Mouse (Mus musculus): ENCODE results near the gene Ak2. TPM values are rescaled to one million over a fixed set of nuclear protein-coding genes. Genes with fewer than 3 reads are reported as not detected.
A peak's percentile ranks its signal among the peaks of the same experiment; 100 is the strongest.

Gene Ak2
- 276 and 291 TPM in 2 replicates for polyA plus RNA-seq (2015; fragmentation: Nextera tagmentation; extraction: Ambion mirVana)

GRCm38 (mm10) chr4:128991500-128992008 lies at the start of gene Ak2:
Gene Ak2 (plus strand): TSS chr4:128991958.
- no peak within 1 kb of the TSS for H3K4me3 ChIP-seq (ENCODE audit: low read depth, low read length)
- ATAC-seq = no peak

GRCm38 (mm10) chr4:128942346-128942745 lies 49.4 kb upstream of the Ak2 start:
- Histone ChIP-seq H3K4me1 (ENCODE audit: insufficient read depth) (no peaks in the 10 kb centered on the region), H3K27me3 (ENCODE audit: insufficient read depth, low read length) (no peaks in the 10 kb centered on the region), H3K4me3 (ENCODE audit: low read depth, low read length) (no peak overlapping the region), H3K9ac (replicated peaks) (no peak overlapping the region), H3K9me3 (ENCODE audit: low read length) (no peaks in the 10 kb centered on the region), H3K36me3 (replicated peaks; ENCODE audit: insufficient read depth, low read length) (no peaks in the 10 kb centered on the region), H3K4me2 (ENCODE audit: low read depth, low read length) (no peak overlapping the region), H3K27ac (ENCODE audit: low read depth) (no peak overlapping the region)
- 46% methylated on average over 3 of the region's 3 CpGs for WGBS (ENCODE audit: insufficient replicate concordance)
- no peak for DNase-seq
- TF ChIP-seq EP300 (IDR thresholded peaks at IDR 0.05; ENCODE audit: low read depth) (no peak), CTCF (IDR thresholded peaks at IDR 0.05; ENCODE audit: low read depth) (peak; percentile 42)
- no peak for ATAC-seq

More at GRCm38 (mm10) chr4:128991500-128992008, at the start of gene Ak2:
- H3K9me3 ChIP-seq (ENCODE audit: low read length) = no peaks in the 10 kb centered on the region
- TF ChIP-seq EP300 (IDR thresholded peaks at IDR 0.05; ENCODE audit: low read depth) (no peak), CTCF (IDR thresholded peaks at IDR 0.05; ENCODE audit: low read depth) (no peak)
- no peak within 1 kb of the TSS for H3K9ac ChIP-seq (replicated peaks)
- peak within 1 kb of the TSS; percentile 98 for H3K4me2 ChIP-seq (ENCODE audit: low read depth, low read length)
- no peaks in the 10 kb centered on the region for H3K27me3 ChIP-seq (ENCODE audit: insufficient read depth, low read length)
- DNase-seq = no peak
- H3K4me1 ChIP-seq (ENCODE audit: insufficient read depth) = peaks cover 26% of the 10 kb centered on the region
- H3K36me3 ChIP-seq (replicated peaks; ENCODE audit: insufficient read depth, low read length) = peaks cover 7% of the 10 kb centered on the region; the same call in 1 of the 2 replicates
- WGBS (ENCODE audit: insufficient replicate concordance) = 91% methylated on average over 9 of the region's 9 CpGs
- H3K27ac ChIP-seq (ENCODE audit: low read depth) = peak within 1 kb of the TSS; percentile 50

DNA sequence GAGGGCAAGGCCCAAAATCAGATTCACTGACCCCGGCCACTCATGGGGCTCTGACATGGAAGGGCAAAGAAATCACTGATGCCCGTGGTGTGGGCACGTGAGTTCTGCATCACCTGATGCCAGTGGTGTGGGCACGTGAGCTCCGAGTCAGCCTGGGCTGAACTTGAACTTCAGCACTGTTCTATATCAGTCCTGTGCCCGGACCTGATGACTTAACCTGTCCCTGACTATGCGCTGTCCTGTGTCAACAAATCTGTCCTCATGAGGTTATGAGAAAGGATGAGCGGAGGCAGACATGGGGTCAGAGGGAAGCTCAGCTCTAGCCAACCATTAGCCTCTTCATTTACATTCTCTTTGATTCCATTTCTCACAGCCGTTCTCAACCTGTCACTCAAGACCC lies 45.0 kb upstream of the Ak2 start:
- H3K9me3 ChIP-seq (ENCODE audit: low read length) = no peaks in the 10 kb centered on the region
- no peaks in the 10 kb centered on the region for H3K36me3 ChIP-seq (replicated peaks; ENCODE audit: insufficient read depth, low read length)
- no peak overlapping the region for H3K4me2 ChIP-seq (ENCODE audit: low read depth, low read length)

DNA sequence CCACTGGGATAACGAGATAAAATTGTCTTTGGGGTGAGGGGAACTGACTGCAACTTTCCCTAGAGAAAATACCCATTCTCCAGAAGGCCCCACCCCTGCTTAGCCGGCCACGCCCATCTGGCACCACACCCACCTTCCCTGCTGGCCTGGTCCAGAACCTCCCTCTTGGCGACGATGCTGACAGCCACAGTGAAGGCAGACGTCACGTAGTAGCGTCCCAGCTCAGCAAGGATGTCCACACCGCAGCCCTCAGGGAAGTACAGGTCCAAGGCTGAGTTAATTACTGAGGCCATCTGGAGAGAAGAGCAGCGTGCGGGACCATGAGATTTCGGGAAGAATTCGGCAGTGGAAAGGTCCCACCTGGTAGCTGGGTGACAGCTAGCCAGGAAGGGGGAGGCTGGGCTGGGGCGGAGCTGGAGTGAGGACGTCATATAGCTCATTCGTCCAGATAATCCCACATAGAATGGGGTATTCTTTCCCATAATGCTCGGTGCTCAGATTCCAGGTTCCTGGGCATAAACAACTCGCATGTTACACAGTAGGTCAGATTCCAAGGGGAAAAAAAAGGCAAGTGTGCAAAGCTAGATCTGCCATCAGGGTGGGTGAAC lies 44.3 kb upstream of the Ak2 start:
- no peaks in the 10 kb centered on the region for H3K9me3 ChIP-seq (ENCODE audit: low read length)
- ATAC-seq (peak; percentile 52; the same call in 1 of the 2 replicates), DNase-seq (peak; percentile 42)
- 17% methylated on average over 18 of the region's 18 CpGs for whole genome bisulfite sequencing (ENCODE audit: insufficient replicate concordance)
- H3K9ac ChIP-seq (replicated peaks) = no peak overlapping the region
- no peak overlapping the region for H3K4me2 ChIP-seq (ENCODE audit: low read depth, low read length)
- no peaks in the 10 kb centered on the region for H3K4me1 ChIP-seq (ENCODE audit: insufficient read depth)
- no peaks in the 10 kb centered on the region for H3K27me3 ChIP-seq (ENCODE audit: insufficient read depth, low read length)
- no peak overlapping the region for H3K27ac ChIP-seq (ENCODE audit: low read depth)
- no peak for TF ChIP-seq EP300 (IDR thresholded peaks at IDR 0.05; ENCODE audit: low read depth)
- no peak for TF ChIP-seq CTCF (IDR thresholded peaks at IDR 0.05; ENCODE audit: low read depth)
- H3K36me3 ChIP-seq (replicated peaks; ENCODE audit: insufficient read depth, low read length) = no peaks in the 10 kb centered on the region
- H3K4me3 ChIP-seq (ENCODE audit: low read depth, low read length) = no peak overlapping the region

More for the DNA sequence above, 45.0 kb upstream of the Ak2 start:
- Histone ChIP-seq H3K27me3 (ENCODE audit: insufficient read depth, low read length) (no peaks in the 10 kb centered on the region), H3K27ac (ENCODE audit: low read depth) (no peak overlapping the region), H3K9ac (replicated peaks) (no peak overlapping the region), H3K4me3 (ENCODE audit: low read depth, low read length) (no peak overlapping the region), H3K4me1 (ENCODE audit: insufficient read depth) (no peaks in the 10 kb centered on the region)
- TF ChIP-seq CTCF (IDR thresholded peaks at IDR 0.05; ENCODE audit: low read depth) (no peak), EP300 (IDR thresholded peaks at IDR 0.05; ENCODE audit: low read depth) (no peak)
- DNase-seq (no peak), ATAC-seq (peak; percentile 85)
- 63% methylated on average over 9 of the region's 9 CpGs for WGBS (ENCODE audit: insufficient replicate concordance)

- Histone ChIP-seq H3K27me3 (ENCODE audit: insufficient read depth, low read length) (no peaks in the 10 kb centered on the region), H3K4me3 (ENCODE audit: low read depth, low read length) (no peak overlapping the region), H3K27ac (ENCODE audit: low read depth) (no peak overlapping the region), H3K9me3 (ENCODE audit: low read length) (no peaks in the 10 kb centered on the region), H3K9ac (replicated peaks) (no peak overlapping the region), H3K4me2 (ENCODE audit: low read depth, low read length) (no peak overlapping the region), H3K36me3 (replicated peaks; ENCODE audit: insufficient read depth, low read length) (no peaks in the 10 kb centered on the region), H3K4me1 (ENCODE audit: insufficient read depth) (no peaks in the 10 kb centered on the region)
- DNase-seq (peak; percentile 63), ATAC-seq (no peak)
- 27% methylated on average over 6 of the region's 6 CpGs for WGBS (ENCODE audit: insufficient replicate concordance)
- TF ChIP-seq EP300 (IDR thresholded peaks at IDR 0.05; ENCODE audit: low read depth) (no peak), CTCF (IDR thresholded peaks at IDR 0.05; ENCODE audit: low read depth) (peak; percentile 82)
Observed at GRCm38 (mm10) chr4:128948137-128948674, 43.6 kb upstream of the Ak2 start.

DNA sequence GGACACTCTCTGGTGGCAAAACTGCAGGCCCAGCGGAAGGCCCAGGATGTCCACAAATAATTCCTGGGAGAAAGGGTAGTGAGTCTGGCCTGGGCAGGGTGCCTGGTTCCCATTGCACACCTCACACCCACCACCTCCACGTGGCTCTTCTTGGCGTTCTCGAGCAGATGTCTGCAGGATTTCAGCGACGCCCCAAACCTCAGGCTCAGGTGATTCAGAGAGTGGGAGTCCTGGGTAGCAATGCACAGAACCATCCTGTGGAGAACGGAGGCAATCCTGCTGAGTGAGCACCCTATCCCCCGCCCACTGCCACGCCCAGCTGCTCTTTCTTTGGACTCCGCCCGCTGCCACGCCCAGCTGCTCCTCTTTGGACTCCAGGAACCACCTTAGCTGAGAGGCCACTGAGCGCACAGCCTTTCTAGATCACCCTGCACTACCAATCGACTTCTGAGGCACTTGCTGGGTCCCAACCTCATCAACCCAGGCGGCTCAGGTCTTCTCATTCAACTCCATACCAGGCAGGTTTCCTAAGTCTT lies 42.2 kb upstream of the Ak2 start:
- H3K9ac ChIP-seq (replicated peaks) = no peak overlapping the region
- no peaks in the 10 kb centered on the region for H3K36me3 ChIP-seq (replicated peaks; ENCODE audit: insufficient read depth, low read length)
- H3K27me3 ChIP-seq (ENCODE audit: insufficient read depth, low read length) = no peaks in the 10 kb centered on the region
- no peak overlapping the region for H3K4me3 ChIP-seq (ENCODE audit: low read depth, low read length)
- DNase-seq (peak; percentile 58), ATAC-seq (no peak)
- no peak overlapping the region for H3K4me2 ChIP-seq (ENCODE audit: low read depth, low read length)
- TF ChIP-seq CTCF (IDR thresholded peaks at IDR 0.05; ENCODE audit: low read depth) (no peak), EP300 (IDR thresholded peaks at IDR 0.05; ENCODE audit: low read depth) (no peak)
- H3K4me1 ChIP-seq (ENCODE audit: insufficient read depth) = no peaks in the 10 kb centered on the region
- no peak overlapping the region for H3K27ac ChIP-seq (ENCODE audit: low read depth)
- WGBS (ENCODE audit: insufficient replicate concordance) = 33% methylated on average over 15 of the region's 15 CpGs
- H3K9me3 ChIP-seq (ENCODE audit: low read length) = no peaks in the 10 kb centered on the region
